Mouse (Mus musculus) ovary, adult 18-20 months (tissue): ENCODE measurements at regions not wholly inside any gene's neighbourhood (a gene's known extent, or its start where the extent isn't known, plus 50 kb on each side); places are given as distances from the start of the nearest gene placed in this dataset.

ENCODE experiments used
- DNase-seq: peaks from one replicate; pipeline ENCODE4 v3.0.0; 2022; ENCODE audit warnings: low spot score, mixed read lengths

GRCm38 (mm10) chr9:90326531-90326930, 55.9 kb upstream of the Tbc1d2b start:
- no peak for DNase-seq
